Mouse (Mus musculus): ENCODE measurements around the gene Upb1.
"Not testable (repeated sequence)": the region's sequence is repeated elsewhere in the genome, so short reads cannot be mapped to it uniquely, and the experiment has no call there.

The Upb1 gene

DNA sequence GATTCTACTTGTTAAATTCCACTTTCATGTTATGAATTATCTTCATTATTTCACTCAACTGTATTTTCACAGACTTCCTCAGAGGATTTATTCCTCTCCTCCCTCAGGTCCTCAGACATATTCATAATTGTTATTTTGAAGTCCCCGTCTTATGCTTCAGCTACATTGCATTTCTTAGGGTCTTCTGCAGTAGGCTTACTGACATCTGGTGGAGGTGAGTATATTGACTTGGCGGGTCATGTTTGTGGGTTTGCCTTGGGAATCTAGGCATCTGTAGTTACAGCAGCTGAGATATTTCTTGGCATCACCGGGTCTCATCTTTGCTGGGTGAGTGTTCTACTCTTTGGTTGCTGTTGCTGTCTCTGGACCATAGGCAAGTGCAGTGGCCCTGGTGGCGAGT is at the start of gene Upb1:
TSS of gene Upb1 (plus strand) at position 158 of the 400 bp plus-strand sequence.
- no peak for DNase-seq (ENCODE audit: extremely low read depth, low read depth)

DNA sequence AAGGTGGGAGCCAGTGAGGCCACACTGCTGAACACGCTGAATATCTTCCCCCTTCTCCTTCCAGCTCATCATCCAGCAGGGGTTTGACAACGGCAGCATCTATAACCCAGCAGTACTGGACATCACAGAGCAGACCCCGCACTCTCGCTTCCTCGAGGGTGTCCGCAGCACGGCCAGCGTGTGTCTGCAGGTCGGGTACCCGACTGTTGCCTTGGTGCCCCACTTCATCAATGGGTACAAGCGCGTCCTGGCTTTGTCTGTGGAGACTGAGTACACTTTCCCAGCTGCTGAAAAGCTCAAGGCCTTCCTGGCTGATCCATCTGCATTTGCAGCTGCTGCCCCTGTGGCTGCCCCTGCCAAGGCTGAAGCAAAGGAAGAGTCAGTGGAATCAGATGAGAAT is 48.4 kb upstream of the Upb1 start:
- DNase-seq (ENCODE audit: extremely low read depth, low read depth), result no peak

DNA sequence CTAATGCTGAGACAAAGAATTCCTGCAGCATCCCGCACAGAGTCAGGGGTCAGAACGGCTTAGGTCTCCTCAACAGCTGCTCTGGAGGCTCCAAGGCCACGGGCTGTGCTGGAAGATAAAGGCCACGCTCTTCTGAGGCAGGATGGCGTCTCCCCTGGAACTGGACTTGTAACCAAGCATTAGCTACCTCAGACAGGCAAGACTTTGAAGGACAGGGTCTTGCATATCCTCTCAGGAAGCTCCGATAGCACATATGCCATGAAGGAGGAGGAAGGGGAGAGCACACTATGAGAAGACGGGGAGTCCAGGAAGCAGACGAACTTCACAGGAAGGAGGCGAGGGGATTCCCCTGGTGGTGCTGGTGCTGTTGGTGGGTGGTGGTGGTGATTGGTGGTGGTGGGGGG is 47.1 kb upstream of the Upb1 start:
- not testable (repeated sequence) for DNase-seq (ENCODE audit: extremely low read depth, low read depth)

DNA sequence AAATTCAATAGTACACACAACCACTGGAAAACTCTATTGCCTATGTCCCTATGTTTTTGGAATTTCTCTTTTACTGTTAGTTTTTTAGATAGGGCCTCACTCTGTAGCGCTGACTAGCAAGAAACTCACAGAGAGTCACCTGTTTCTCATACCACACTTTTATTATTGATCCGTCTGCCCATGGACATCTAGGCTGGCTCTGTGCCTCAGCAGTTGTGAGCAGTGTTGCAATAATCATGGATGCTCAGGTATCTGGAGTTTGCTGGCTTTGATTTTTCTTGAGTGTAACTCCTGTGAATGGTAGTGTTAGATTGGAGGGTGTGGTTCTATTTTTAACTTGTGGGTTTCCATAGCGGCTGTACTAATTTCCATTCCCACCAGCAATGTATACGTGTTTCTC is 45.6 kb upstream of the Upb1 start:
- DNase-seq (ENCODE audit: extremely low read depth, low read depth), result no peak

DNA sequence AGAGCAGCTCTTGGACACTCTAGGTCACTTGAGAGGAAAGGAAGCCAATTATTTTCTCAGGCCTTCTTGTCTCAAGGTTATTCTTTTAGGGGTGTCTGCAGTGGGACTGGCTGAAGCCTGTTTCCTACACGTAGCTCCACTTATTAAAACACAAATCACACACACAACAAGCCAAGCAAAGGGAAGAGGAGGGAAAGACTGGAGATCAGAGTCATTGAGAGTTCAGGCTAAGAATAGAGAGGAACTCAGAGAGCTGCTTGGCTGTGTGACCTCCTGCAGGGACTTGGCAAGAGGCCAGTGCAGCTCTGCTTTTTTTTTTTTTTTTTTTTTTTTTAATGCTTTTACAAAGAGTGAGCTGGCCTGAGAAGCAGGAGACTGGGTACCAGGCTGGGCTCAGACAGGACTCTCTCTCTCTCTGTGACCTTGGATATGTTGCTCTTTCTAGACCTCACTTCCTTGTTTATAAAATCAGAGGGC is 36.7 kb upstream of the Upb1 start:
- peak; percentile 21 for DNase-seq (ENCODE audit: extremely low read depth, low read depth)

DNA sequence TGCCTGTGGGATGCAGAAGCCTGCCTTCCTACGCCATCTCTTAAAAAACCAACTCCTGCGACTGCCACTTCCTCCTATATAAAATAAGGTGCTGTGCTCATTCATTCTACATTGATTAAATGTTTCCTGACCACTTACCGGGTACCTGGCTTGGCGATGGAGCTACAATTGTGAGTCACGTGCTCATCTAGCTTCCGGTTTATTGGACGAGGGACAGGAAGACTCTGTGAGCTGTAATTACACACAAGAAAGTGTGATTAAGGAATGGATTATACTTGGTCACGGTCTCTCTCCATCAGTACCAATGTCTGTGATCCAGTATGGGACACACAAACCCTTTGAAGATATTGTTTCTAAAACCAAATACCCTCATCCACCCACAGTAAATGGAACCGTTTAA is 36.1 kb upstream of the Upb1 start:
- peak; percentile 38 for DNase-seq (ENCODE audit: extremely low read depth, low read depth)

DNA sequence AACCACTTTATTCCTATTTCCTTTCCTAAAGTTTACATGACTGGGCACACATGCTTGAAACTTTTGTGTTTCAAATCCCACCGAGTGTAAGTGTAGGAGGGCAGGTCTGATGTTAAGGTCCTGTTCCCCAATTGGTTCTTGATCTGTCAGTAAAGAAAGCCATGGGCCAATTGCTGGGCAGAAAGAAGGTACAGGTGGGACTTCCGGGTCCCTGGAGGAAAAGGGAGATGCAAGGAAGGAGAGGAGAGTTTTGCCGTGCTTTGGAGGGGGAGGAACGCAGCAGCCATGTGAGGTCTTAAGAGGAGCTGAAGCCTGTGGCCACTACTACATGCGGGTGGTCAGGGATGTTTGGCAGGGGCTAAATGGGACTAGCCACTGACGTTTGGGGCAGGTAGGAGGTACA is 35.7 kb upstream of the Upb1 start:
- DNase-seq (ENCODE audit: extremely low read depth, low read depth), result peak; percentile 81

DNA sequence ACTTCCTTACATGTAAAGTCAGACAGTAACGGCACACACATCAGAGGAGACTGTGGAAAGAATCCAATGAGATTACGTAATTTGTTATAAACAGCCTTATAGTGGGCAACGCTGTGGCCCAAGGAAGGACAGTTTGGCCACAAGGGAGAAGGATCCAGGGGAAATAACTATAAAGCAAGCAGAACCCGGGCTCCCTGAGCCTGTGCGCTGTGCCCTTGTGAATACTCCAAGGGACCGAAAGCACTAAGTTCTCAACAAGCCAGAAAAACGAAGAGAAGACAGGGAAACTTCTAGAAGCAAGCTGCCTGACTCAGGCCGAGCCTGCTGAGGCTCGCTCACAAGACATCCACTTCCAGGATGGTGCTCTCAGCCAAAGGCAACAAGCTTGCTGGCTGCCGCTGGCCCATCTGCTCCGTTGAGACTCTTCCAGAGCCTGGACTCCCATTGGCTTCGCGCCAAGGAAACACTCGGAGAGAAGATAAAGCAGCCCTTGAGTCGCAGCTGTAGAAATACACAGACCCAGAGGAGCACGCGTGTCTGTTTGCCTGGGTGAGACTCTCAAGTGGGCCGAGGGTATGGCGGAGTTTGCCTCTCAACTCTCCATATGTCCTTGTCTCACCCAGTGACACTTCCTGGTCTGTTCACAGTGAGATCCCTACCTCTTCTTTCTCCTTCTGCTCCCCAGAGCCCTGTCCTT is 27.1 kb upstream of the Upb1 start:
- DNase-seq (ENCODE audit: extremely low read depth, low read depth), result not testable (repeated sequence)

DNA sequence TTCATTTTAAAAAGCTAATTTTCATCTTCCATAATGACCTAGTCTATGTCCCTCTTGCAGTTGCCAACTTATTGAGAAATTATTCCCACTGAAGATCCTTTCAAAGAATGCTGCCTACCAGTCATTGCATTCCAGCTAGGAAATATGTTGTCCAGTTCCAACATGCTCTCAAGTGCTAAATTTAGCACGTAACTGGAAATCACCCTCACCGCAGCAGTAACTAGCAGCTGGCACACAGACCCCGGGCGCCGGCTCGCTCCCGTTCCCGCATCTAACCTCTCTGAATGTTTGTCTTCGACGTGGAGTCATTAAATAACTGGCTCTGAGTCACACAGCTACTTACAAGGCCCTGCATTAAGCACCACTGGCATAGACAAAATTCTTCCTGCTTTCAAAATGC is 22.2 kb upstream of the Upb1 start:
- DNase-seq (ENCODE audit: extremely low read depth, low read depth), result no peak

DNA sequence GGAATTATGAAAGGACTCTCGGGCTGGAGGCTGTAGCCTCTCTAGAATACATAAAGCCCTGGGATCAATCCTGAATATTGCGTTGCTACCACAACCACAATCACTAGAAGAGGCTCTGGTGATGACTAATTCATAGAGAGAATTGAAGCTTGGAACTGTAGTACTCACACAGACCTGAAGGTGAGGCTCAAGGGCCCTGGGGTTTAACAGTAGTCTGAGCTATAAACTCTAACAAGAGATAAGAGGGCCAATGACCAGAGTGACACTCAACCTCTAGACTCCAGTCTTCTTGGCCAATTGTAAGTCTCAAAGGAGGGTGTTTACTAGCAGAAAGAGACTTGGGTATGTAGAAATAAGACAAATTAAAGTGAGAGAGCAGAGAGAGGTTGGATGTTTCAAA is 10.8 kb upstream of the Upb1 start:
- DNase-seq (ENCODE audit: extremely low read depth, low read depth), result no peak

DNA sequence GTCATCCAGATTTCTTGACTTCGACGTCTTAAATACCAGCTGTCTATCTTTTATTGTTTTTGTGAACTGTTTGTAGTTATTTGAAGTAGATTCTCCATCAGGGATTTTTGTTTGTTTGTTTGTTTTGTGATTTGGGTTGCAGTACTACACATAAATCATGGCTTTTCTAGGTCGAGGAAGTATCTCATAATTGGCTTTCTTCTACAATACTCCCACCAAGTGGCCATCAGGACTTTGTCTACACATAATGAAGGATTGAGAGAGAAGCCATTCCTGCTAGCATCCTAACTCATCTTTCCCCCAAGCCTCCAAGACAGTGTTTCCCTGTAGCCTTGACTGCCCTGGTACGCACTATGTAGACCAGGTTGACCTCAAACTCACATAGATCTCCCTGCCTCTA is 10.1 kb upstream of the Upb1 start:
- DNase-seq (ENCODE audit: extremely low read depth, low read depth), result no peak

DNA sequence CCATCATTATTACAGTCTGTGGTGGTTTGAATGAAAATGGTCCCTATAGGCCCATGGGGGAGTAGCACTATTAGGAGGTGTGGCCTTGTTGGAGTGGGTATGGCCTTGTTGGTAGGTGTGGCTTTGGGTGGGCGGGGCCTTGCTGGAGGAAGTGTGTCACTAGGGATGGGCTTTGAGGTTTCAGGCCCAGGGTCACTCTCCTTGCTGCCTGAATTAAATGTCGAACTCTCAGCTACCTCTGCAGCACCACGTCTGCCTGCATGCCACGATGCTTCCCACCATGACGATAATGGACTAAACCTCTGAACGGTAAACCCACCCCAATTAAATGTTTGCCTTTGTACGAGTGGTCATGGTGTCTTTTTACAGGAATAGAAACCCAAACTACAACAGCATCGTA is 6.1 kb upstream of the Upb1 start:
- DNase-seq (ENCODE audit: extremely low read depth, low read depth), result no peak

DNA sequence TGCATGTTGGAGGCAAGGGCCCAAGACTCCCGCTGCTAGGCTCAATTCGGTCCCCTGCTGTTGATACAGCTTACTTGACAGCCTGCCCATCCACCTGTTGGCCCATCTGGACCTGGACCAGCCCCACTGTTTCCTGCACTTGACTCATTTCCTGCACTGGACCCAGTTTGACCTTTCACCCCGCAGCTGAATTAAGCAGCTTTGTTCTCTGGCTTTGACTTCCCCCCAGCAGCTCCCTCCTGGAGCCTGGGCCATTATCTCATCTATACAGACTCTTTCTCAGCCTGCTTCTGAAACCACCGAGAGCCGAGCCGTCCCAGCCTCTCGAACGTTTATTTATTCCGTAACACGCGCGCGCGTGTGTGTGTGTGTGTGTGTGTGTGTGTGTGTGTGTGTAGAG is 3.9 kb upstream of the Upb1 start:
- peak; percentile 71 for DNase-seq (ENCODE audit: extremely low read depth, low read depth)

DNA sequence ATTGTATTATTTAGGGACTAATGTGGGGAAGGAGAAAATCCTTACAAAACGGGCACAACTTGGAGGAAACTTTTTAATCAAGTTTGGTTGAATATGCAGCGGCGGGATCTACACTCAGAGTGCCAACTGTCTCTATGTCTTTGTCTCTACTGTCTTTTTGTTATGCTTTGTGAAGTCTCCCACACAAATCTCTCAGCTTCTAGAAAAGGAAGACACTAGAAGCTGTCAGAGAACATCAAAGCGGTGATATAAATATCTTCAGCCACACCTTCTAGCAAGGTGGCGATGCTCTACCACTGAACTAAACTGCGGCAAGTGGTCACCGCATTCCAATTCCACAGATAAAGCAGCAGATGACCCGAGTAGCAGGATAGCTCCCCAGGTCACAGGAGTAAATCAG is 5.0 kb downstream of the Upb1 start:
- no peak for DNase-seq (ENCODE audit: extremely low read depth, low read depth)

DNA sequence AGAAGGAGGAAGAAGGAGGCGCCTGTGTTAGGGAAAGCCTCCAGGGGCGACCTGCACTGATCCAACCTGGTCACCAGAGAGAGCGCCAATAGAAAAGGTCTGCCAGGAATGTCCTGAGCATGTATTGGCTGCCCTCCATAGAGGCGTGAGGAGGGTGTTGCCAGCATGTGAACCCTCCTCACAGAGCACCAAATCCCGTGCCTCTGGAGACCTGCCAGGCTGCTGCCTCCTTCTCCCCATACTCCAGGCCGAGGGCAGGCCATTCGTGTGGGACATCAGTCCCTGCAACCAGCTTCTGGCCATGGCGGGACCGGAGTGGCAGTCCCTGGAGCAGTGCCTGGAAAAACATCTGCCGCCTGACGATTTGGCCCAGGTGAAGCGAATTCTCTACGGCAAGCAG is 5.8 kb downstream of the Upb1 start:
- DNase-seq (ENCODE audit: extremely low read depth, low read depth), result no peak

DNA sequence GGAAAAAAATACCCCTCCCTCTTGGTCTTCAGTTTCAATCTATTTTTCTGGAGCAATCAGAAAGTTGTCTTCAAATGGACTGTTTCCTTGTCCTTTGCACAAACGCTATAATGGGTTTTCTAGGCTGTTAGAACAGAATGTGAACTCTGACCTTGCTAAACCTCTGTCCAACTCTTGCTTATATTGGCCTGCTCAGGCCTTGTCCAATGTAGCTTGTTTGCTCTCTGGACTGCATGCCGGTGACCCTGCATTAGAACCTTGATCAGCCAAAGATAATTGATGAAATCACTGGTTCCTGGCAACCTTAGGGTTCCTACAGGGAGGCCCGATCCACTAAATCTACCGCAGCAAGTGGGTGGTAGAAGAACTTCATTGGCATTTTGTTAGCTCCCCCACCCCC is 6.8 kb downstream of the Upb1 start:
- DNase-seq (ENCODE audit: extremely low read depth, low read depth), result no peak

DNA sequence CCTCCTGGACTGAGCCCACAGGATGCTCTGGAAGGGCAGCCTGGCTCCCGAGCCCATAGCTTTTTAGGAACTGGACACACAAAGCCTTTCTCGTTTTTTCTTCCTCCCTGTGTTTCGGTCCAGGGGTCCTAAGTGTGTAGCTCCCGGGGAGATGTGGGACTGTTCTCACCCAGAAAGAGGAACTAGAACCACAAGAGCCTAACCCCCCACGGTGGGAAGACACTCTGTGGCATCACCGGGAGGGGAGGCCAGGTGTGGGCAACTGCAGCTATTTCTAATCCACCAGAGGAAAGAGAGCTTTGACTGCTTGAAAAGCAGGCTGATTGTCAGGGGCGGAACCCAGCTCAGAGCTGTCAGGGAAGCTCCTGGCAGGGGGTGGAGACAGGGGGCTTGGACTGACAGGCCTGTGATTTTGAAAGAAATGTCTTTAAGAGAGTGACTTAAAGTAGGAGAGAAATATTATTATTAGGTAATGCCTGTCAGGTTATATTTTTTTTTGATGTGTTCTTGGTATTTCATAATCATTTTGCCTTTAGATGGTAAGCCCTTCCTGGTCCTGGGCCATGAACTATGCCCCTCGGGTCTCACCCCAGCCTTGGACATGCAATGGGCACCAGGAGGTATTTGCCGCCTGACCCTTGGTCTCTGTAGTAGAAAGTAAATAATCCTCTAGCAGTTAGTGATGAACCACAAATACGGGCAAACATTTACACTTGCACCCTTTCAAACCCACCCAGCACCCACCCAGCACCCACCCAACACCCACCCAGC is 10.6 kb downstream of the Upb1 start:
- not testable (repeated sequence) for DNase-seq (ENCODE audit: extremely low read depth, low read depth)

DNA sequence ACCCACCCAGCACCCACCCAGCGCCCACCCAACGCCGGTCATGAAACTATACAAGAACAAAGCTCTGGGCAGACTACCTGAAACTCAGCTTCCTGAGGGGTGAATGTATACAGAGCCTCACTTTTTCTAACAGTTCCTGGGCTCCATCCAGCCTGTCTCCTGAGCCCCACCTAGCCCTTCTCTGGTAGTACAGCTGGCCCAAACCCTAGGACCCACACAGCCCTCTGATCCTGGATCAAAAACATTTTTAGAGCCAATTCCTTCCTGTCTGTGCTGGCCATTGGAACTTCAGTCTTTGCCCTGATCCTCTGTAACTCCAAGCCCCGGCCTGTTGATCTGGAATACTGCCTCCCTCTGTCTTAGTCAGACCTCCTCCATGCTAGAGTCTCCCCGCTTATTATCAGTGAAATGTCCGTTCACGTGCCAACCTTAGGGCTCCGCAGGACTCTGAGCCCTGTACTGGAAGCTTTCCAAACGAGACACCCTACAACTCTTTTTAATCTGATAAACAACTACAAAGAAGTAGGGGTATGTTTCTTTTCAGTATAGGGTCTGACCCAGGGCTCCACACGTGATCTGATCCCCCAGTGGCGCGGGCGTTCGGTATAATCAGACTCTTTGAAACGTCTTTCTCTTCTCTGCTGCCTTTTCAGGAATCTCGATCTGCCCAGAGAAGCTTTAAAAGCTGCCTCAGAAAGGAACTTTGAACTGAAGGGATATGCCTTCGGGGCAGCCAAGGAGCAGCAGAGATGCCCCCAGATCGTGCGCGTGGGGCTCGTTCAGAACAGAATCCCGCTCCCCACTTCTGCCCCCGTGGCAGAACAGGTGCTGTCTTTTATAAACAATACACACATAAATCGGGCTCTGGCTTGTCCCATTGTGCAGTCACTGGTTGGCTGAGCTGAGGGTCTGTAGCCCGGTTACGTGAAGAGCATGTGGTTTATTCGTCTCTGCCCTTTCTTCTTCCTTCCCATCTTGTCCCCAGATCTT is 11.5 kb downstream of the Upb1 start:
- DNase-seq (ENCODE audit: extremely low read depth, low read depth), result no peak

DNA sequence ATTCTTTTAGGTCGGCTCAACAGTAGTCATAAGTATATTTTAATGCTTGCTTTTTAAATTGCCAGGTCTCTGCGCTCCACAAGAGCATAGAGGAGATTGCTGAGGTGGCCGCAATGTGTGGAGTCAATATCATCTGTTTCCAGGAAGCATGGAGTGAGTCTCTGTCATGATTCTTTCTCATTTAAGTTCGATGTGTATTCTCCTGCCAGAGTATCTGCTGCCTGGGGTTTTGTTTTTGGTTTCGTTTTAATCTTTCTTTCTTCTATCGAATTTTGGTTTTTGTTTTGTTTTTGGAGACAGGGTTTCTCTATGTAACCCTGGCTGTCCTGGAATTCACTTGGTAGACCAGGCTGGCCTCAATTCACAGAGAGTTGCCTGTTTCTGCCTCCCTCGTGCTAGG is 14.0 kb downstream of the Upb1 start:
- DNase-seq (ENCODE audit: extremely low read depth, low read depth), result no peak

DNA sequence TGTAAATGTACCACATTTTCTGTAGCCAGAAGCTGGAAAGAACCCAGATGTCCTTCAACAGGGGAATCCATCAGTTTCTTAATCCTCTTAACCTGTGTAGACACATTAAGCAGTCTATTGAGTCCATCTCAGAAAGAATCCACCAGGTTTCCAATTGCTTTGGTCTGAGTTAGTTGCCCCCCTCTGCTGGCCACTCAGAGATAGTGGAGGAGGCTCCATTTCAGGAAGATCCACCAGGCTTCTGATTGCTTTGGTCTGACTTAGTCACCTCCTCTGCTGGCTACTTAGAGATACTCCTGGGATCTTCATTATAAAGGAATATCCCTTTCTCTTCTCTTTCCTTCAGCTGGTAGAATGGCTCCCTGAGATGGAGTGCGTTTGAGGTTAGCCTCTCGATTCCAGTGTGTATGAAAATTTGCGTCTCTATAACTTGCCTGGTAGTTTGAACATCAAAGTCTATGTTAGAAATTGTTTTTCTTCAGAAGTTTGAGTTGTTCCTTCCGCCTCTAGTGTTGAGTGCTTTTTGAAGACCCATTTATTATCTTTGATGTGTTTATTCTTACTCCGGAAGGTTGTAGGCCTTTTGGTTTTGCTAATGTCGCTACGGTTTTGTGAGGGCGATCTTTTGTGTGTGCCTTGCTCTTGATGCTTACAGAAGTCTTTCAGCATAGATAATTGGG is 16.6 kb downstream of the Upb1 start:
- DNase-seq (ENCODE audit: extremely low read depth, low read depth), result no peak

DNA sequence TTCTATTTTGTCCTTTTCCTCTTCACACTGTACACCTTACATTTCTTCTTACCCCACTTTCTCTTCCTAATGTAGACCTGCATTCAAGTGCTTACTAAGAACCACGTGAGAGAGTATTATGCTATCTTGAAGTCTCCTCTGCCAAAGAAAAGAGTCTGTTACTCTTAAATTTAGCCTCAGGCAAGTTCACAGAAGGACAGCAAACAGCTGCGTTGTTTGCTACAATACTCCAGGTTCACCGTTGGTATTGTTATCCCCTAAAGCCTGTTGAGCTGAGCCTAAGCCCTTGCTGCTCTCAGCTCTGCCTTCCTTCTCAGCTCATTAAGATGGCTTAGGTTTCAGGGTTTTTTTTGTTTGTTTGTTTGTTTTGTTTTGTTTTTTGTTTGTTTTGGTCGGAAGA is 17.8 kb downstream of the Upb1 start:
- DNase-seq (ENCODE audit: extremely low read depth, low read depth), result no peak

Data from MEL-GATA-1-ER (cell line).